Mouse (Mus musculus): ENCODE measurements around the gene Frem1. TPM values are rescaled to one million over a fixed set of nuclear protein-coding genes. Genes with fewer than 3 reads are reported as not detected.

The Frem1 gene
- not detected in 2 replicates for total RNA-seq (2015; ENCODE audit: low replicate concordance)
- total RNA-seq (2017; ENCODE audit: low replicate concordance), result not detected in 2 replicates

DNA sequence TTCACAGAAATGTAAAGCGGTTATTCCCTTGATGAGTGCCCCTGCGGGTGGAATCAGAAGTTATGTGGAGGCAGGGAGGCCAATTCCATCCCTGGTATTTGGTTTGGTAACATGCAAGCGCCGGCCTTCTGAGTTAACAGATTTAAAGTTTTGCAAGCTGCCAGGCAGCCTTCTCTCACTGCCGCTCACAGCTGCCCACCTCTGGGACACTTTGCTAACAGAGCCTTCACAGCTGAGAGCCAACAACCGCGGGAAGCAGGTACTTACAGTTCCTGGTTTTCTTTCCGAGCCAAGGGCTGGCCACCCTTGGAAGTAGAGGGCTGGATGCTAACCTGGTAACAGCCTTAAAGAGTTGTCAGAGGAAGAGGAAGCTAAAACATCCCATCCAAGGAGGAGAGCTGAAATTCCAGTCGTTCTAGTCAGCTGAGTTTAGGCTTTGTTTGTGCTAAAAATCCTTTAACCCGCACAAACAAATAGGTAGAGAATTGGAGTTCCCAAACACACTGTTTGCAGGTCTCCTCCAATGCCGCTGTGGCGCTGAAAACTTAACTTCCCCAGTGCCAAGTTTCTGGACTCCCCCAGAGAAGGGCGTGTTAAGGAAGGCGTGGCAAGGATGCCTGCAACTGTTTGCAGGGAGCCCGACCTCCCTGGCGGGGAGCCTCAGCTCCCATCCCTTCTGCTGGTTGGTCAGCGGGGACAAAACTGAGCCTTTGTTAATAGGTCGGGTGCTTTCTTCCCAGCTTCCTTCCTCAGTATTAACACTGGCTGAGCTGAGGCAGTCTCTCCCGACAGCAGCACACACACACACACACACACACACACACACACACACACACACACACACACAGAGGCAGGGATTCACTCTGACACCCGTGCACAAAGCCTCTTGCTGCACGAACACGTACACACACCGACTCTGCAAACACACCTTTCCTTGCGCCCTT is at the start of gene Frem1:
Gene Frem1, minus strand, starts transcription at position 706 of the 944 bp plus-strand sequence.
- ATAC-seq (replicated peaks; ENCODE audit: low FRiP score, poor library complexity, severe bottlenecking), result no peak

- no peak for ATAC-seq (replicated peaks; ENCODE audit: low FRiP score, poor library complexity, severe bottlenecking)
Observed at GRCm38 (mm10) chr4:83099025-83099424, 46.9 kb upstream of the Frem1 start.

DNA sequence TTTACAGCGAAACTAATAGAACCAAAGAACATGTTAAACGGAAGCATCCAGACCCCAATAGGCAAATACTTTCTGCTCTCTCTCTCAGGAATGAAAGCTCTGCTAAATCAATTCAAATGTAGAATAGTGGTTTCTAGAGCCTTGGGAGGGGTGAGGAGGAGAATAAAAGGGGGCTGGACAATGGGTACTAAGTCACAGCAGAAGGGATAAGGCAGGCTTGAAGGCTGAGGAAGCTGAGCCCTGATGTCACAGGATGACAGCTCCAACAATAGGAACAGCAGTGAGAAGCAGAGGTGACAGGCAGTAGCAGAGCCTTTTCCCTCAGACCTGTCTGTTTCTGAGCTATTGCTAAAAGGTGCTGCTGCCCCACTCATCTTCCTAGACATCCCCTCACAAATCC is 41.8 kb upstream of the Frem1 start:
- no peak for ATAC-seq (replicated peaks; ENCODE audit: low FRiP score, poor library complexity, severe bottlenecking)

DNA sequence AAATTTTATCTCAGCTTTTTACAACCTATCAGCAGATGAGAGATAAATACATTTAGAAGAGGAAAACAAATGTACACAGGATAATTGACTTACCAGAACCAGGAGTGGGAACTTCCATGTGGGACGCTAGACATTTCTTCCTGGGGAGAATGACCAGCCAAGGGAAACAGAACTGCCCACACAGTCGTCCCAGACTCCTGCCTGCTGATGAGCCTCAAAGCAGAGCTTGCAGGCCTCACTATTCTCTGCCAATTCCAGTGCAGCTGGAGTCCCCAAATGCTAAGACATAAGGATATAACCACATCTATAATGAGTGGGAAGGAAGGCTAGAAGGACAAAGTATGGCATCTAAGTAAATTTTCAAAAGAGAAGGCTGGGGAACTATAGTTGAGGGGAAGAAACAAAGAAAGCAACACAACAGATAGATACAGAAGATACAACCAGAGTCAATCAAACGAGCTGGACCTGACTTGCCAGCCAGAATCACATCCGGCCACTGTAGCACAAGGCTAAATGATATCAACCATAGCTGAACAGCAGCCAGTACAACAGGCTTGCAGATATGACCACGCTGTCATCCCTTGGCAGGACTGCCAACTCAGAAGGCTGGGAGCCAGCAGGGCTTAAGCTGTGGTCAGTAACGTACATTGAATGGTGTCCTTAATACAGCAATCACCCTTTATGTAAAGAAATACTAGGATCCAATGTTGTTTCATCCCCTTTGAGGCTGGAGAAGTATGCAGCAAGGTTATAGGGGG is 38.7 kb upstream of the Frem1 start:
- no peak for ATAC-seq (replicated peaks; ENCODE audit: low FRiP score, poor library complexity, severe bottlenecking)

- ATAC-seq (replicated peaks; ENCODE audit: low FRiP score, poor library complexity, severe bottlenecking), result no peak
Observed at GRCm38 (mm10) chr4:83080364-83081174, 28.4 kb upstream of the Frem1 start.

GRCm38 (mm10) chr4:83064191-83064590 is 12.1 kb upstream of the Frem1 start:
- no peak for ATAC-seq (replicated peaks; ENCODE audit: low FRiP score, poor library complexity, severe bottlenecking)

DNA sequence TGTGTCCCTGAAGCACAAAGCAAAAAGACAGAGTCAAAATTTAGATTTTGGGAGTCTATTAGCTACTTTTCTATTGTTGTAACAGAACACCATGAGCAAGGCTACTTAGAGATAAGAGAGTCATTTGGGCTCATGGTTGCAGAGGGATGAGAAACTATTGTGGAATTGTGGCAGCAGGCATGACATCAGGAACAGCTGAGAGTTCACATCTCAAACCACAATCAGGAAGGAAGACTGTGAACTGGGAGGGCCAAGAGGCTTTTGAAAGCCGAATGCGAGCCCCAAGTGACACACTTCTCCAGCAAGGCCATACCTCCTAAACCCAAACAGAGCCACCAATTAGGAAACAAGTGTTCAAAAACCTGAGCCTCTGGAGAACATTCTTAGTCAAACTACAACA is 9.4 kb upstream of the Frem1 start:
- ATAC-seq (replicated peaks; ENCODE audit: low FRiP score, poor library complexity, severe bottlenecking), result no peak

GRCm38 (mm10) chr4:83058617-83059016 is 6.5 kb upstream of the Frem1 start:
- no peak for ATAC-seq (replicated peaks; ENCODE audit: low FRiP score, poor library complexity, severe bottlenecking)

DNA sequence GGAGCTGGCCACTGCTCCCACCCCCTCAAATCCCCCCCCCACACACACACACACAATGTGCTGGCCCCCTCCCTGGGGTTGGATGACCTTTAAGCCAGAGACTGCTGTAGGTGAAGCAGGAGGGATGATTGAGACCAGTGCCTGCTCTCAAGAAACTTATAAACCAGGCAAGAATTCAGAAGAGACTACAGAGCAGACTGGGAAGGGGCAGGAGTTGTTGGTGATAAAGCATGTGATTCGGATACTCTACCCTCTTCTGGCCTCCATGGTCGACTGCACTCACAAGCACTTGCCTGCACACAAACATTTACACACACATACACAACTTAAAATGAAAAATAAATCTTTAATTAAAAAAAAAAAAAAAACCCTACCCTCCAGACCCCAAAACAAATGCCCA is 6.0 kb upstream of the Frem1 start:
- no peak for ATAC-seq (replicated peaks; ENCODE audit: low FRiP score, poor library complexity, severe bottlenecking)

- no peak for ATAC-seq (replicated peaks; ENCODE audit: low FRiP score, poor library complexity, severe bottlenecking)
Observed at GRCm38 (mm10) chr4:83056496-83056895, 4.4 kb upstream of the Frem1 start.

- ATAC-seq (replicated peaks; ENCODE audit: low FRiP score, poor library complexity, severe bottlenecking), result no peak
Observed at GRCm38 (mm10) chr4:83055444-83055843, 3.3 kb upstream of the Frem1 start.

DNA sequence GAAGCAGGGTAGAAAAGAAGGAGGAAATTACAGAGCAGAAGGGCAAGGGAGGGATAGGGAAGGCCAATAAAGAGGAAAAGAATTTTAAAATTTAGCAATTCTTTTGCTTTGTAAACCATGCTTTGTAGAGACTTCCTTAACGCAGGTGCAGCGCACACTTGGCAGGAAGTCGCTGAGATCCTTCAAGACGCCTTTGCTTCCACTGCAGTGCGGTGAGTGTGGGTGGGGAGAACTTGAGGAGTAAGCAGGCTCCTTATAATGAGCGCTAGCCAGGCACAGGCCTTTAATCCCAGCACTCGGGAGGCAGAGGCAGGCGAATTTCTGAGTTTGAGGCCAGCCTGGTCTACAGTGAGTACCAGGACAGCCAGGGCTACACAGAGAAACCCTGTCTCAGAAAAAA is 1.1 kb upstream of the Frem1 start:
- no peak for ATAC-seq (replicated peaks; ENCODE audit: low FRiP score, poor library complexity, severe bottlenecking)

DNA sequence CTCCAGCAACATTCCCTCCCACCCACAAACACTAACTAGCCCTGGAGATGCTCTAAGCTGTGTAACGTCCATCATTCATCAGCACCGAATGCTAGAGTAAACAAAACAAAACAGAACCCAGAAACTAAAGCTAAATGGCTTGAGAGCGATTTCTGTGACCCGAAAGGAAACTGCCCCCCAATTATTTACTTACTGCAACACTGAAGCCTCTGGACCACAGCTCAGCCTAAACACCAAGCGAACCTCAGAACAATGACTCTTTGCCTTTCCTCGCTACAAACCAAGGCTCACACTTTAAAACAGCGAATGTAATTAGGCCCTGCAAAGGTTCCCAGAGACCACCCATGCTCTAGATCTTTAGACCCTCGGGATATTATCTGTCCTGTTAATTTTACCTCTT is 963 bp downstream of the Frem1 start:
- no peak for ATAC-seq (replicated peaks; ENCODE audit: low FRiP score, poor library complexity, severe bottlenecking)

- no peak for ATAC-seq (replicated peaks; ENCODE audit: low FRiP score, poor library complexity, severe bottlenecking)
Observed at GRCm38 (mm10) chr4:83050151-83050796, 1.9 kb downstream of the Frem1 start.

GRCm38 (mm10) chr4:83049288-83049687 is 2.9 kb downstream of the Frem1 start:
- ATAC-seq (replicated peaks; ENCODE audit: low FRiP score, poor library complexity, severe bottlenecking), result no peak

GRCm38 (mm10) chr4:83048561-83048960 is 3.6 kb downstream of the Frem1 start:
- ATAC-seq (replicated peaks; ENCODE audit: low FRiP score, poor library complexity, severe bottlenecking), result no peak

- no peak for ATAC-seq (replicated peaks; ENCODE audit: low FRiP score, poor library complexity, severe bottlenecking)
Observed at GRCm38 (mm10) chr4:83046806-83047205, 5.3 kb downstream of the Frem1 start.

- ATAC-seq (replicated peaks; ENCODE audit: low FRiP score, poor library complexity, severe bottlenecking), result no peak
Observed at GRCm38 (mm10) chr4:83046069-83046468, 6.1 kb downstream of the Frem1 start.

- ATAC-seq (replicated peaks; ENCODE audit: low FRiP score, poor library complexity, severe bottlenecking), result no peak
Observed at GRCm38 (mm10) chr4:83045266-83045665, 6.9 kb downstream of the Frem1 start.

- ATAC-seq (replicated peaks; ENCODE audit: low FRiP score, poor library complexity, severe bottlenecking), result no peak
Observed at GRCm38 (mm10) chr4:83040780-83041179, 11.4 kb downstream of the Frem1 start.
